10 mouse cellular contexts compared by ENCODE assay signal in the genomic region with DNA sequence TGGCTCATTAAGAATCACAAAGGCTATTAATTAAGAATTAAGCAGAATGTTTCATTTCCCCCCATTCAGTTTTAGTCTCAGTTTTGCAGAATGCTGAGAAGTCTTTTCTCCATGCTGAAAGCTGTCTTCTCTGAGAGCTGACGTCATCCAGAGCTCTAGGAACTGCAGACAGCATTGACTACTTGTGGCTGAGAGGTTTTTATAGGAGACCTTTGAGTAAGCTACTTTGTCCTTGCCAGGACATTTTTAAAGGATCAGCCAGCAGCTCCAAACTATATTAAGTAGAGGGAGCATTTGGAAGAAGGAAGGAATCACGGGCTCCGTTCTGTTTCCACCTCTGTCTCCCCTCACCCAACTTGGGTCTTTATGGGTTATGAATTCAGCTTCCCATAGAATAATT.
"Had no signal": no experiment of that assay in that cellular context is flagged by ENCODE, and none has a peak within 500 bp of the region (broad histone marks: within the 10 kb centered on the region; RNA-seq: fewer than 3 reads in every experiment).

No protein-coding gene starts in this region.

- H3K4me2 ChIP-seq: liver, embryonic 11.5 days; liver, embryonic 15.5 days; lung, embryonic 15.5 days; midbrain, embryonic 13.5 days had no signal

- H3K9ac ChIP-seq: liver, embryonic 15.5 days; lung, embryonic 15.5 days; midbrain, embryonic 13.5 days had no signal

- ATAC-seq: midbrain, embryonic 13.5 days had no signal

- H3K4me3 ChIP-seq: left cerebral cortex, adult 2 months; limb, embryonic 10.5 days; liver, embryonic 15.5 days; lung, embryonic 15.5 days; midbrain, embryonic 13.5 days had no signal

- H3K9me3 ChIP-seq: limb, embryonic 10.5 days; liver, embryonic 15.5 days; lung, embryonic 15.5 days; midbrain, embryonic 13.5 days had no signal

- H3K27me3 ChIP-seq: liver, embryonic 15.5 days; lung, embryonic 15.5 days; midbrain, embryonic 13.5 days had no signal

- H3K27ac ChIP-seq: left cerebral cortex, adult 2 months; limb, embryonic 10.5 days; liver, embryonic 15.5 days; lung, embryonic 15.5 days; midbrain, embryonic 13.5 days had no signal

- H3K4me1 ChIP-seq: limb, embryonic 10.5 days had no signal

- DNase-seq: kidney, postnatal 25 days; lung, postnatal 36 days; right cerebral cortex, postnatal 14 days; thymus, postnatal 36 days had no signal

- H3K36me3 ChIP-seq: liver, embryonic 15.5 days; lung, embryonic 15.5 days had no signal
